Mouse (Mus musculus) sigmoid colon, adult 10 weeks (tissue): ENCODE measurements around the gene Pkmyt1. TPM values are rescaled to one million over a fixed set of nuclear protein-coding genes. Genes with fewer than 3 reads are reported as not detected.

Experiments used
- polyA plus RNA-seq: library from polyadenylated mRNA; stranded (reverse); fragments of 350-450 nt; fragmentation: Illumina TruSeq; extraction: RNeasy Lipid Tissue Mini Kit (QIAGEN cat#74804); gene quantifications from one replicate; pipeline ENCODE4 v1.2.3, GENCODE M21; 2014; ENCODE audit warnings: low read depth, low replicate concordance

Pkmyt1 gene
- polyA plus RNA-seq, result 2.1 TPM

DNA sequence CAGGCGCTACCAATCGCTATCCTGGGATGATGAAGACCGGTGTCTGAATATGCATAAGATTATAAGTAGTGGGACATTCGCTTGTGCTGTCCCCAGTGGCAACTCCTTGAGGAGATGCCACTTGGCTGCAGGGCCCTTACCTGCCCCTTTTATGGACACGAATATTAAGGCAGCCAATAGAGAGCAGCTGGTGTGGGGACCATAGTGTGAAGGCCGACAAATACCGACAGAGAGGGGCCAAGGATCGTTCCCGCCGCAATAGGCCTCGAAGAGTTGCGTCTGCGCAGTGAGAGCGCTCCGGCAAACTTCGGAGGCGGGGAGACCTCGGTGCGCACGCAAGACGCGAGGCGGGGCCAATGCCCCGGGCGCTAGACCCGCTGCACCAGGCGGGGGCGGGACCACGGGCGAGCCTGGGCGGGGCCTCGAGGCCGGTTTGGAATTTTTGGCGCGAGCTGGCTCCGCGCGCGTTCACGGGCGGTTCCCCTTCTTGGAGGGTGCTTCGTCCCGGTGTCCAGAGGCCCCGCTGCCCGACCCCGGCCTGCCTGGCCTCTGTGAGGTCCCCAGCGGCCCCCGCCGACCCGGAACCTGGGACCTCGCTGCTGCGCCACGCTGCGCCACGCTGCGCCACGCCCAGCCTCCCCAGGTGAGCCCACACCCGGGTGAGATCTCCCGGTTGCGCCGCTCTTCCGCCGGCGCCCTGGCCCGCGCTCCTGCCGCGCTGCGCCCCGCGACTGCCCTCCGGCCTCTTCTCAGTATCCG is at the start of gene Pkmyt1:
Gene Pkmyt1 (plus strand): TSS at position 338 of the 759 bp plus-strand sequence.

DNA sequence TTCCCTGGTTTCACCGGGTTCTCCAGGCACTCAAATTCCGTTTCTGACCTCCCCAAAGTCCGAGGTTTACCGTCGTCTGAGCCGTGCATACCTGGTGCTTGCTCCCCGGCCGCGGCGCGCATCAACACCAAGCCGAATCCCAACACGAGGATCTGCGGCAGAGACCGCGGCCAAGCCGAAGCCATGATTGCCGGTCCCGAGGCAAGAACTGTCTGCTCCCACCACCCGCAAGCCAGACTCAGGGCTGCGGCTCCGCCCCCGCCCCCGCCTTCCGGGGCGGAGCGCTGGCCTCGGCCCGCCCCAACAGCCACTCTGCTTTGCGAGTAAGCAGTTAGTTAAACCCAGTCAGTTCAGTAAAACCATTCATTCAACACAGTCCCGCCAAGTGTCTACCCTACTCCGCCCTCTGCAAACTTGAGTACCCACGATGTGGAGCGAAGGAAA is 48.9 kb upstream of the Pkmyt1 start, which contains the start of gene Tnfrsf12a:
Gene Tnfrsf12a (minus strand): TSS at position 233 of the 444 bp plus-strand sequence.

DNA sequence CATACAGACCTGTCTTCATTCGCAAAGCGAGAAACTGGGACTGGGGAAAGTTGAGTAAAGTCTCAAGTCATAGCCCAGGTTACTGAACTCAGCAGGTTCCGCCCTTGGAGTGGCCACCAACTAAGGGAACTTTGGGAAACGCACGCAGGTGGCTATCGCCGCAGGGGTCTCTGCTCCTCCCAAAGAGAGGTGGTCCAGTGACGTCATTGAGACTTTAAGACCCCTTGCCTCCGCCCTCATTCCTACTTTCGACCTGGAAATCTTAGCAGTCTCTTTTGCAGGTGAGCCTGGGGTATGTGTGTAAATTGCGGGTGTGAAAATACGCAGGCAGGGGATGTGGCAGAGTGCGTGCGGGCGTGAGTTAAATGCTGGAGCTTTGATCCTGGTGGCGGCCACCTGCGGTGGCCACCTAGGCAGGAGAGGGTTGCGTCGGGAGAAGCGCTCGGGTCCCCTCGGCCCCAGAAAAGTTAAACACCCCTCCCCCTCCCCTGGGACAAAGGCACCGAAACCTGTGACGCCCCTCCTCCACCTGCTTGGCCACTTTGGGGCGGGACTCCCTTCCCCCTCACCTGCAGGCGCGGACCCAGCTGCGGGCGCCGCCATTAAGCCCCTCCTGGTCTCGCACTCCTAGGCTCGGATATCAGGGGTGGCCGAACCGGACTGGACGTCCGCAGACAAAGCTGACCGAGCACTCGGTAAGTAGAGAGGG is 46.9 kb upstream of the Pkmyt1 start, which contains the start of gene Cldn6:
Gene Cldn6 (plus strand): TSS at position 123 of the 709 bp plus-strand sequence.

DNA sequence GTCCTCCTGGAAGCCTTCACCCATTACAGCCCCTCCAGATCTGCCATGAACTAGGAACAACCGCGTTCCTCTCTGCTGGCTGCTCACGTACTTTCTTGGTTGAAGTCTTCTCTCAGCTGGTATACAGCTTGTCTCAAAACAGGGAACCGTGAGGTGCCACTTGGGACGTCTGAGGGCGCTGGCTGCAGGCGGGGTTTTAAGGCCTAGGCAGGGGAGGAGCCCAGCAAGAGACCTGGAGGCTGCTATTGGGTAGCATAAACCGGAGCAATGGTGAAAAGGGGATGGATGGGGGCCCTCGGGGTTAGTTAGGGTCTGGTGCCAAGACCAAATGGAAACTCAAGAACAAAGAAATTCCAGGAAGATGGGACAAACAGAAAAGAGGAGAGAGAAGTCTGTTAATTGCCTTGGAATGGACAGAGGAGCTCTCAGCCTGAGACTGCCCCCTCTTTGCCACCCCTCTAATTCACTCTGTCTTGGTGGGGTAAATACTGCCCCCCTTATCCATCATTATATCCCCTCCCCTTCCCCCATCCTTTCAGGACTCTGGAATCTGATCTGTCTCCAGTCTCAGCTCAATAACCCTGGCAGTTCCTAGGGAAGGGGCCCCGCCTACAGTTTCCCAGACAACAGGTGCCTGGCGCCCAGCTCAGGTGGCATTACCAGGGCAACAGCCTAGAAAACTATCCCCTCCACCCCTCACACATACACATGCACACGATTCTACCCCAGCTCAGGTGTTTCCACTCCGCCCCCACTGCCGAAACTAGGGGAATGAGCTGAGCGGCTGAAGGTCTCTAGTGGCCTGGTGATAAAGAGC is 42.1 kb upstream of the Pkmyt1 start, which contains the start of gene Cldn9:
Gene Cldn9 (minus strand): TSS at position 171 of the 817 bp plus-strand sequence.

DNA sequence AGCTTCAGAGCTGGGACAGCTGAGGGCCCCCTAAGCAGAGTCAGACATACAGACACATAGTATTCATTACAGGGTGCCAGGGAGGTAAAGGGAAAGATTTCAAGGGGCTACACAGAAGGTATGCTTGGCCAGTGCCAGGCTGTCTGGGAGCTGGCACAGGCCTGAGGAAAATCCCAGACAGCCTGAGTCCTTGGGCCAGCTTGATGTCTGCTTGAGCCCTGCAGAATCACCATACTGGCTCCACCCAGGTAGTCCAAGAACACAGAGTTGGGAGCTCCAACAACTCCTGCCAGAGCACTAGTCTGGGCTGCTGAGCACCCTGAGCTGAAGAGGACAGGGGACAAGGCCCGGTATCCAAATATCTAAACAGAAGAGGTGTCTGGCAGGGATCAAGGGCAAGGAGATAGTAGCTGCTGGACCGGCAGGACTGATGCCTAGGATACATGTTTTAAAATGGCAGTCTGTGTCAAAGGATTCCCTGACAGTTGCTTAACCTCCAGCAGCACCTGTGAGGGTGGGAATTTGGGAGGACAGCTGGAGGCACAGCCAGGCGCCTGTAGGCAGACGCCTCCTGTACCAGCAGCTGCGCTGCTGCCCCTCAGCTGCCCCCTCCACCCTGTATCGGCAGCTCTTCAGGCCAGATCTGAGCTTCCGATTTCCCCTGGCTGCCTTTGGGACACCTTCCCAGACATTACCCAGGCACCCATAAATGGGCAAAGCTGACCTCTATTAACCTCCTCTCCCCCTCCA is 3.6 kb upstream of the Pkmyt1 start, which contains the start of gene 1520401A03Rik:
Gene 1520401A03Rik (minus strand): TSS at position 408 of the 750 bp plus-strand sequence.

DNA sequence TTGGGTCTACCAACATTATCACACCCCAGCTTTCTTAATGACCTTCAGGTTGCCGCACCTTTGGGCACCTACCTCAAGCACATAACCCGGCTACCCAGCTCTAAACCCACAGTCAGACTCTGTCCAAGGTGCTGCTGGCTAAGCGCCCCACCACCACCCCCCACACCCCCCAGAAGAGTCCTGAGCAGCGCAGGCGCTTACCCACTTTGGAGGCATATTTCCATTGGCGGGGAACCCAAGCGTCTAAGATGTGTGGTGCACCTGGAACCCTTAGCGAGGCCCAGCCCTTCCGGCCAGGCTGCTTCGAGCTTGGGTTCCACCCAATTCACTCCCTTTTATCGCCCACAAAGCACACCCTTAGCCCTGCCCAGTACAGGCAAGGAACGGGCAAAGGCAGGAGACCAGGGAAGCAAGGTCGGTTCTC is 14.5 kb downstream of the Pkmyt1 start, which contains the start of gene Paqr4:
Gene Paqr4 (minus strand): TSS at position 270 of the 424 bp plus-strand sequence.

DNA sequence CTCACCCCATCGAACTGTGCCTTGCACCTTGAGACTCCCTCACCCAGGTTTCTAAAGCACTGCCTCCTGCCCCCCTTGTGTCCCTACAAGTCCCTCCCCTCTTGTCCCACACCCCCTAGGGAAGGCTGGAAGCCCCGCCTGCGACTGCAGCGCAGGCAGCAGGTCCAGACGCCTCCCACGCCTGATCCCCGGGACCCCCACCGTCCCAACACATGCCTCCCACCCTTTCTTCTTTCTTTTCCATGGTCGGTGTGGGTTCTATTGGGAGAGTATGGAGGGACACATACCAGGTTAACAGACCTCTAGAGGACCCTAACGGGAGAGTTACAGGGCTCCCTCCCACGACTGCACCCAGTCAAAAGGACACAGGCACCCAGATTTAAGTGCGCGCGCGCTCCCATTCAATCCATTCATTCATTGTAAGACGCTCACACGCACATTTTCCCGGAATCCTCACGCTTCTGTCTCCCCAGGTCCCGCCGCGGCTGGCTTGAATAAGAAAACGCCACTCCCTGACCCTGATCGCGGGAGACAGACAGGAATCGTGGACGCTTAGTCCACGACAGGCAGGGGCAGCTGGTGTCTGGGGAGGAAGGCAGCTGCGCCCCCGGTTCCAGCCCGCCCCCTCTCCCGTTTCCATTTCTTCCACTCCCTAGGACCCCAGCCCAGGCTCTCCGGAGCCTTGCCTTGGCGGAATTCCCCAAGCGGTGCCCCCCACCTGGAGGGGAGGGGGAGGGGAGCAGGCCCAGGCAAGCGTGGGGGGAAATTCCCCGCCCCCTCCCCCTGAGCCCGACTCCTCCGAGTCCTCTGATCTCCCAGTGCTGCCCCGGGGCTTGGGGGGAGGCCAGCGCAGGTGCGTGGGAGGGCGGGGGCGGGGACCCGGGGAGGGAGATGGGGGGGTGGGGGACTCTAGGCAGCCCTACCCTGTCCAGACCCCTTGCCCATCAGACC is 19.4 kb downstream of the Pkmyt1 start, which contains the start of gene Kremen2:
Gene Kremen2 (minus strand): TSS at position 533 of the 951 bp plus-strand sequence.

DNA sequence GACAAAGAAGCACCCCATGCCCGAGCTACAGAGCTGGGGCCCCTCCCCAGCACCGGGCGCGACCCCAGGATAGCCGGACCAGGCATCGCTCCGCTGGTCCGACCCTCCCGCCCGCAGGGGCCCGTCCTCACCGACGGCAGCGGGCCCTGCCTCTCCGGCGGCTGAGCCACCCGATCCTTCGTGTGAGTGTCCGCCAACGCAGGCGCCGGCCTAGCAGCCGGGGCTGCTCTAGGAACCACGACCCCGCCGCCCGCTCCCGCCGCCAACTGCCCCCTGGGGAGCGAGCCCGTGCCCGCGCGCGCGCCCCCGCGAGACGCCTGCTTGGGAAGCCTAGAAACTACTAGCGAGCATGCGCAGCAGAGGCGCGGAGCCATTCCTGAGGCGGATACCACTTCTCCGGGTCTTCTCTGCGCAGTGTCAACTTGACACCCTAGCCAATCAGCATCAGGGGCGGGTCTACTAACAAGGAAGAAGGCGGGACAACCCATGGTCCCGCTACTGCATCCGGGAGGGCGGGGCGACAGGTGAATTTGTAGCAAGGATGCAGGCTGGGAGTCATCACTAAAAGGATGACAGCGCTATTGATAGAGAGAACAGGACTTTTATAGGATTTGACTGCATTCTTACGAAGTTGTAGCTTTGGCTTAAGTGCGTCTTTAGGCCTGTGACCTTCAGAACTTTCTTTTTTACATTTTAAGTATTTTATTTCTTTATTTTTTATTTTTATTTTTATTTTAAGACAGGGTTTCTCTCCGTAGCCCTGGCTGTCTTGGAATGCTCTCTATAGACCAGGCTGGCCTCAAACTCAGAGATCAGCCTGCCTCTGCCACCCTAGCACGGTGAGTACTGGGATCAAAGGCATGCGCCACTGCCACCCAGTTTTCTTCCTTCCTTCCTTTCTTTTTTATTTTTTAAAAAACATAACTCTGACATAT is 45.4 kb downstream of the Pkmyt1 start, which contains the start of gene Flywch1:
Gene Flywch1 (minus strand): TSS at position 319 of the 935 bp plus-strand sequence.

DNA sequence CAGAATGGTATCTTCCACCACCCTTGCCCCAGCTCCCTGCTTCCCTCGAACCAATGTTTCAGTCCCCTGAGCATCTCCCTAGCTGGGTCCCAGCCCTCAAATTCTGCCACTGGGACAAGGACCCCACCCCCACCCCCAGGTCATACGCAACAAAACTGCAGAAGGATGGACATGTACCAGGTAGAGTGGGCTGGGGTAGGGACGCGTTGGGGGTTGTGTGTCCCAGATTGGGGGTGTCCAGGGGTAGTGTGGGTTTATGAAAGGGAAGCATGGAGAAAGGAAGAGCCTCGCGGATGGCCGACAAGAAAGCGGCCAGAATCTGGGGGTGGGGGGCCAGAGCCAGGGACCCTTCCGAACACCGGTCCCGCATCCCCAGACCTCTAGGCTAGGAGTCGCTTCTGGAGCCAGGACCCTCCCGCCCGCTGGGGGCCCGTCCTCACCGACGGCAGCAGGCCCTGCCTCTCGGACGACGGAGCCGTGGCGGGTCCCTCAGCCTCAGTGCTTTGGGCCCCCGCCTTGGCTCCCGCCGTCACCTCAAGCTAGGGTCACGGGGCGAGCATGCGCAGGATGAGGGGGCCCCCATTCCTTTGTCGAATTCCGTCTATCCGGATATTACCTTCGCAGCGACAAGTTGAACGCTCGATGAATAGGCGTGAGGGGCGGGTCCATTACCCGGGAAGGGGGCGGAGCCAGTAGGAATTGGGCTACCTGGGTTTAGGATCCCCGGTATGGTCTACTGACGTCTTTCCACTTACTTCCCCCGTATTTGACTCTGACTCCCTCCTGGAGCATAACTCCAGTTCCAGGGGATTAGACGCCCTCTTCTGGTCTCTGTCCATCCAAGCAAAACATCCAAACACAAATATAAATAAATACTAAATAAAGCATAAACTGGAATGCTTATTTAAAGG is 59.7 kb downstream of the Pkmyt1 start, which contains the start of gene Flywch2:
Gene Flywch2 (minus strand): TSS at position 521 of the 911 bp plus-strand sequence.

Other genes starting within 250 kb of the Pkmyt1 start
- not detected for gene Vmn2r117, start 246.6 kb upstream of the Pkmyt1 start, polyA plus RNA-seq
- gene Zfp213, start 162.1 kb upstream of the Pkmyt1 start, polyA plus RNA-seq, result 0.32 TPM
- gene Zfp13, start 126.8 kb upstream of the Pkmyt1 start, polyA plus RNA-seq, result not detected
- not detected for gene Zscan10, start 125.5 kb upstream of the Pkmyt1 start, polyA plus RNA-seq
- 0.13 TPM for gene Mmp25, start 81.1 kb upstream of the Pkmyt1 start, polyA plus RNA-seq
- gene Bicdl2, start 65.8 kb upstream of the Pkmyt1 start, polyA plus RNA-seq, result 1.8 TPM
- gene Hcfc1r1, start 52.7 kb upstream of the Pkmyt1 start, polyA plus RNA-seq, result 7.9 TPM
- gene Thoc6, start 52.5 kb upstream of the Pkmyt1 start, polyA plus RNA-seq, result 1.4 TPM
- 0.88 TPM for gene Tnfrsf12a, start 48.9 kb upstream of the Pkmyt1 start, polyA plus RNA-seq
- gene Cldn6, start 47.1 kb upstream of the Pkmyt1 start, polyA plus RNA-seq, result not detected
- gene Cldn9, start 42.3 kb upstream of the Pkmyt1 start, polyA plus RNA-seq, result not detected
- not detected for gene 1520401A03Rik, start 3.6 kb upstream of the Pkmyt1 start, polyA plus RNA-seq
- 20.3 TPM for gene Paqr4, start 14.5 kb downstream of the Pkmyt1 start, polyA plus RNA-seq
- 0.41 TPM for gene Kremen2, start 19.5 kb downstream of the Pkmyt1 start, polyA plus RNA-seq
- 1.2 TPM for gene Flywch1, start 45.3 kb downstream of the Pkmyt1 start, polyA plus RNA-seq
- gene Flywch2, start 59.7 kb downstream of the Pkmyt1 start, polyA plus RNA-seq, result 1.5 TPM
- 275 TPM for gene Srrm2, start 64.2 kb downstream of the Pkmyt1 start, polyA plus RNA-seq
- gene Elob, start 102.8 kb downstream of the Pkmyt1 start, polyA plus RNA-seq, result 15.1 TPM
- not detected for gene Prss33, start 109.7 kb downstream of the Pkmyt1 start, polyA plus RNA-seq
- gene Prss32, start 117.5 kb downstream of the Pkmyt1 start, polyA plus RNA-seq, result 115 TPM
- gene Prss41, start 117.8 kb downstream of the Pkmyt1 start, polyA plus RNA-seq, result 1.9 TPM
- not detected for gene Prss21, start 141.7 kb downstream of the Pkmyt1 start, polyA plus RNA-seq
- gene Dcpp1, start 154.5 kb downstream of the Pkmyt1 start, polyA plus RNA-seq, result not detected
- not detected for gene Dcpp2, start 154.5 kb downstream of the Pkmyt1 start, polyA plus RNA-seq
- gene Dcpp3, start 191.1 kb downstream of the Pkmyt1 start, polyA plus RNA-seq, result not detected
- gene Sbp, start 215.3 kb downstream of the Pkmyt1 start, polyA plus RNA-seq, result not detected
- gene Sbpl, start 228.9 kb downstream of the Pkmyt1 start, polyA plus RNA-seq, result not detected